Mouse (Mus musculus) urinary bladder, postnatal 14 days (tissue): ENCODE measurements at regions not wholly inside any gene's neighbourhood (a gene's known extent, or its start where the extent isn't known, plus 50 kb on each side); places are given as distances from the start of the nearest gene placed in this dataset.
"Not testable (repeated sequence)": the region's sequence is repeated elsewhere in the genome, so short reads cannot be mapped to it uniquely, and the experiment has no call there.

Experiments used
- DNase-seq: peaks from one replicate; pipeline ENCODE4 v3.0.0; 2021; ENCODE audit warnings: low spot score

- DNase-seq, result peak; percentile 45
Observed at GRCm38 (mm10) chr5:148776796-148777659, 152.1 kb downstream of the Katnal1 start.

- DNase-seq, result no peak
Observed at GRCm38 (mm10) chr5:148775232-148775631, 153.9 kb downstream of the Katnal1 start.

GRCm38 (mm10) chr5:148774446-148774845 lies 154.7 kb downstream of the Katnal1 start:
- DNase-seq, result no peak

GRCm38 (mm10) chr5:148769452-148769851 lies 159.7 kb downstream of the Katnal1 start:
- no peak for DNase-seq

- no peak for DNase-seq
Observed at GRCm38 (mm10) chr5:148768346-148768745, 160.8 kb downstream of the Katnal1 start.

- no peak for DNase-seq
Observed at GRCm38 (mm10) chr5:148765993-148766392, 163.1 kb downstream of the Katnal1 start.

GRCm38 (mm10) chr5:148760108-148760507 lies 169.0 kb downstream of the Katnal1 start:
- DNase-seq, result no peak

GRCm38 (mm10) chr5:148758786-148759185 lies 170.3 kb downstream of the Katnal1 start:
- DNase-seq, result no peak

GRCm38 (mm10) chr5:148757715-148758114 lies 171.4 kb downstream of the Katnal1 start:
- DNase-seq, result no peak

- no peak for DNase-seq
Observed at GRCm38 (mm10) chr5:148757236-148757635, 171.9 kb downstream of the Katnal1 start.

GRCm38 (mm10) chr5:148756246-148756930 lies 172.7 kb downstream of the Katnal1 start:
- DNase-seq, result no peak

- DNase-seq, result no peak
Observed at GRCm38 (mm10) chr5:148755807-148756206, 173.3 kb downstream of the Katnal1 start.

GRCm38 (mm10) chr5:148754896-148755295 lies 174.2 kb downstream of the Katnal1 start:
- no peak for DNase-seq

GRCm38 (mm10) chr5:148754363-148754762 lies 174.8 kb downstream of the Katnal1 start:
- DNase-seq, result no peak

GRCm38 (mm10) chr5:148753457-148753856 lies 175.7 kb downstream of the Katnal1 start:
- no peak for DNase-seq

- DNase-seq, result no peak
Observed at GRCm38 (mm10) chr5:148751980-148752379, 177.1 kb downstream of the Katnal1 start.

- no peak for DNase-seq
Observed at GRCm38 (mm10) chr5:148750002-148750734, 179.0 kb downstream of the Katnal1 start.

GRCm38 (mm10) chr5:148747972-148748764 lies 181.0 kb downstream of the Katnal1 start:
- no peak for DNase-seq

GRCm38 (mm10) chr5:148747549-148747948 lies 181.6 kb downstream of the Katnal1 start:
- DNase-seq, result no peak

- DNase-seq, result not testable (repeated sequence)
Observed at GRCm38 (mm10) chr5:148746726-148747125, 182.4 kb downstream of the Katnal1 start.

- no peak for DNase-seq
Observed at GRCm38 (mm10) chr5:148744676-148745391, 184.3 kb downstream of the Katnal1 start.
